Mouse (Mus musculus) kidney, adult 2 months (tissue): ENCODE results near the gene Plekho1. TPM values are rescaled to one million over a fixed set of nuclear protein-coding genes. Genes with fewer than 3 reads are reported as not detected.
A peak's percentile ranks its signal among the peaks of the same experiment; 100 is the strongest.

Experiments used
- DNase-seq: peaks from one replicate; pipeline ENCODE4 v3.0.0; 2021
- H3K27ac ChIP-seq: fragments of 200-500 bp; 2 replicates; pipeline ENCODE4 v1.5.1; 2012; ENCODE audit warnings: low read depth, low read length, control low read depth, inconsistent platforms; ENCODE audit not compliant: insufficient read depth
- H3K27me3 ChIP-seq: fragments of 200-500 bp; replicated peaks from 2 replicates; pipeline ENCODE4 v1.6.1; 2012; ENCODE audit warnings: mild to moderate bottlenecking, moderate library complexity, low read length, inconsistent platforms; ENCODE audit not compliant: control insufficient read depth, insufficient read depth
- H3K36me3 ChIP-seq: fragments of 200-500 bp; 2 replicates; pipeline ENCODE4 v1.6.1; 2012; ENCODE audit warnings: mild to moderate bottlenecking, moderate library complexity, low read length, inconsistent platforms; ENCODE audit not compliant: control insufficient read depth, insufficient read depth
- H3K4me1 ChIP-seq: fragments of 200-500 bp; 2 replicates; pipeline ENCODE4 v1.6.1; 2011; ENCODE audit warnings: low read length; ENCODE audit not compliant: control insufficient read depth, insufficient read depth
- H3K4me3 ChIP-seq: fragments of 200-500 bp; 2 replicates; pipeline ENCODE4 v1.5.1; 2011; ENCODE audit warnings: mild to moderate bottlenecking, low read depth, low read length, control low read depth; ENCODE audit not compliant: insufficient read depth
- CTCF ChIP-seq: fragments of 200-500 bp; conservative IDR thresholded peaks from 2 replicates; pipeline ENCODE4 v1.5.1; 2011; ENCODE audit warnings: low read depth, mild to moderate bottlenecking, control low read depth, low read length, moderate library complexity, mixed read lengths; ENCODE audit not compliant: insufficient read depth, insufficient read length
- POLR2A ChIP-seq: fragments of 200-500 bp; IDR thresholded peaks from one replicate; pipeline ENCODE4 v1.6.1; 2011; ENCODE audit warnings: low read depth, low read length, control low read depth
- WGBS: fragments of 180-500 bp; shearing (Covaris S2); methylation state at CpG from one replicate; pipeline ENCODE4 v1.1.7; 2018; 5-methylcytosine and 5-hydroxymethylcytosine counted together
- polyA plus RNA-seq: library from polyadenylated mRNA; depleted of rRNA; stranded (reverse); fragments of >200 nt; gene quantifications from 2 replicates; pipeline ENCODE4 v1.2.3, GENCODE M21; 2012

The Plekho1 gene
- polyA plus RNA-seq, 1 experiment: 33.2 TPM

GRCm38 (mm10) chr3:95988138-95988537 is 7.7 kb downstream of the Plekho1 start:
- no peak for DNase-seq
- 95% methylated on average over 1 of the region's 1 CpGs for WGBS
- TF ChIP-seq POLR2A (no peak), CTCF (no peak)

GRCm38 (mm10) chr3:95987386-95988110 is 8.3 kb downstream of the Plekho1 start:
- H3K27ac ChIP-seq: no peak overlapping the region
- H3K4me1 ChIP-seq: peaks cover 3% of the 10 kb centered on the region; the same call in 1 of the 2 replicates
- H3K27me3 ChIP-seq: no peaks in the 10 kb centered on the region
- TF ChIP-seq POLR2A: no peak
- TF ChIP-seq CTCF: no peak
- WGBS: 79% methylated on average over 6 of the region's 6 CpGs
- no peak overlapping the region for H3K4me3 ChIP-seq
- DNase-seq: peak; percentile 28
- H3K36me3 ChIP-seq: no peaks in the 10 kb centered on the region; the same call in 1 of the 2 replicates

More at GRCm38 (mm10) chr3:95988138-95988537, 7.7 kb downstream of the Plekho1 start:
- Histone ChIP-seq H3K27ac (no peak overlapping the region), H3K4me3 (no peak overlapping the region), H3K27me3 (no peaks in the 10 kb centered on the region), H3K36me3 (no peaks in the 10 kb centered on the region; the same call in 1 of the 2 replicates), H3K4me1 (peaks cover 3% of the 10 kb centered on the region; the same call in 1 of the 2 replicates)

- no peak for DNase-seq
- Histone ChIP-seq H3K4me1 (peaks cover 3% of the 10 kb centered on the region; the same call in 1 of the 2 replicates), H3K27me3 (no peaks in the 10 kb centered on the region), H3K4me3 (no peak overlapping the region), H3K27ac (no peak overlapping the region; the same call in 1 of the 2 replicates), H3K36me3 (no peaks in the 10 kb centered on the region; the same call in 1 of the 2 replicates)
- TF ChIP-seq POLR2A (no peak), CTCF (no peak)
- WGBS: 84% methylated on average over 4 of the region's 4 CpGs
Observed at GRCm38 (mm10) chr3:95986984-95987383, 8.8 kb downstream of the Plekho1 start.

GRCm38 (mm10) chr3:95986001-95986622 is 9.7 kb downstream of the Plekho1 start:
- TF ChIP-seq CTCF: no peak
- TF ChIP-seq POLR2A: no peak
- Histone ChIP-seq H3K4me3 (no peak overlapping the region), H3K27ac (peak overlapping the region; percentile 14; the same call in 1 of the 2 replicates), H3K36me3 (no peaks in the 10 kb centered on the region; the same call in 1 of the 2 replicates), H3K27me3 (no peaks in the 10 kb centered on the region), H3K4me1 (peaks cover 3% of the 10 kb centered on the region; the same call in 1 of the 2 replicates)
- no peak for DNase-seq
- 24% methylated on average over 21 of the region's 21 CpGs for WGBS

- TF ChIP-seq CTCF (no peak), POLR2A (no peak)
- peaks cover 3% of the 10 kb centered on the region; the same call in 1 of the 2 replicates for H3K4me1 ChIP-seq
- WGBS: 8% methylated on average over 12 of the region's 12 CpGs
- H3K27me3 ChIP-seq: no peaks in the 10 kb centered on the region
- no peaks in the 10 kb centered on the region; the same call in 1 of the 2 replicates for H3K36me3 ChIP-seq
- peak overlapping the region; percentile 14; the same call in 1 of the 2 replicates for H3K27ac ChIP-seq
- H3K4me3 ChIP-seq: no peak overlapping the region
- peak; percentile 72 for DNase-seq
Observed at GRCm38 (mm10) chr3:95985209-95986000, 10.4 kb downstream of the Plekho1 start.

GRCm38 (mm10) chr3:95982129-95982528 is 13.7 kb downstream of the Plekho1 start:
- Histone ChIP-seq H3K4me3 (no peak overlapping the region), H3K4me1 (peaks cover 3% of the 10 kb centered on the region; the same call in 1 of the 2 replicates), H3K27ac (no peak overlapping the region), H3K36me3 (no peaks in the 10 kb centered on the region), H3K27me3 (no peaks in the 10 kb centered on the region)
- DNase-seq: no peak
- TF ChIP-seq POLR2A (no peak), CTCF (no peak)
- 95% methylated on average over 4 of the region's 4 CpGs for WGBS
